Mouse (Mus musculus) small intestine, adult 2 months (tissue): ENCODE data around the gene Map10.

Experiments used
- CTCF ChIP-seq: fragments of 200-500 bp; IDR thresholded peaks from 2 replicates; pipeline ENCODE4 v1.5.1; 2012; ENCODE audit warnings: low read depth, mild to moderate bottlenecking, control low read depth, inconsistent platforms, low read length, moderate library complexity, mixed read lengths; ENCODE audit not compliant: insufficient replicate concordance, insufficient read length; ENCODE audit errors: extremely low read depth
- POLR2A ChIP-seq: fragments of 200-500 bp; IDR thresholded peaks from 2 replicates; pipeline ENCODE4 v1.6.1; 2012; ENCODE audit warnings: low read depth, mild to moderate bottlenecking, control low read depth, inconsistent platforms, low read length, moderate library complexity

- TF ChIP-seq POLR2A (no peak), CTCF (no peak)
These were observed 23.6 kb downstream of the Map10 start for GRCm38 (mm10) chr8:125693197-125693596.
